Mouse (Mus musculus): ENCODE results near the gene Allc.

Gene Allc

DNA sequence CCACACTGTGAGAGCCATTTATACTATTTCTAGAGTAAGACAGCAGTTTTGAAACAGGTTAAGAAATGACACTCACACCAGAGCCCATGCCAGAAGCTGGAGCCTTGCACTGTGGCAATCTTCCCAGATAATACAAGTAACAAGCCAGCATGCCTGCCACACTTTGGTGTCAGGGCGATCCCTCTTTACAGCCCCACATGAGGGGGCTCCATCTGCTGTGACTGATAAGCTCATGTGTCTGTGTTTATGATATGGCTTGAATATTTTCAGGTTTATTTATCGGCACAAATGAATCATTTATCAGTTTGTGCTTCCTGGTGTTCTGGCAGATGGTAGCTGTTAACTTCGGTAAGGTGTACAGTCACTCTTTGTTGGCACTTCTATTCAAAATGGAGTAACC, 4.2 kb downstream of the Allc start:
- DNase-seq, result no peak

GRCm38 (mm10) chr12:28575366-28576070, 6.8 kb downstream of the Allc start:
- no peak for DNase-seq

DNA sequence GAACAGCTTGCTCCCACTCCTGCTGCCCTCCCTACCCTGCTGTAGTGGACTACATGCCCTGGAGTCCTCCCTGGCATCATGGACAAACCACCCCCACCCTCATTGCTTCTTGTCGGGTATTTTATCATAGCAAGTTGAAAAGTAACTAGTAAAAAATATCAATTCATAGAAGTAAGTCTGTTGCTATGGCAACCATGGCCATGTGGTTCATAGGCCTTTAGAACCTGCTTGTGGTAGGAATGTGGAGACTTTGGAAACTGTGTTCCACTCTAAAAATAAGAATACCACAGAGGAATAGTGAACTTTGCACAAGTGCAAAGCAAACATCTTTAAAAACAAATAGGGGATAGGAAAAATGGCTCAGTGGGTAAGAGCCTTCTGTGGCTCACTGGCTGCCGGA, 10.1 kb downstream of the Allc start:
- no peak for DNase-seq

GRCm38 (mm10) chr12:28552299-28552698, 30.0 kb downstream of the Allc start, which contains the start of gene Dcdc2c:
Dcdc2c (minus strand) TSS chr12:28552399.
- no peak for DNase-seq

DNA sequence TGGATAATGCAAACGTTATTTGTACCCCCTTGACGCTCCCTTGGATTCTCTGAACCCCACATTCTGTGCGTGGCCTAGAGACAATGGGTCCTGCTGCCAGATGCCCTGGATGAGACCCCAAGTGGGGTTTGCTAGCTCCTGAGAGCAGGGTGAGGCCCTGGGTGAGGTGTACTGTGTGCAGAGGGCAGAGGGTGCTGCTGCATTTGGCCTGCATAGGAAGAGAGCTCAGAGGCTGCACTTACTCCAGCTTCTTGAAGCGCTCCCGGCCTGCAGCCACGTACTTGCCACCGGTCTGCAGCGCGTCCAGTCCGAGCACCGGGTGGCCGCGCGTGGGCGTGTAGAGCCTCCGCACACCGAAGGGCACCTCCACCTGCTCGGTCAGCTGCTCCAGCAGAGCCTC, 30.5 kb downstream of the Allc start:
- DNase-seq, result no peak

- DNase-seq, result no peak
Observed at GRCm38 (mm10) chr12:28548887-28549286, 33.4 kb downstream of the Allc start.

DNA sequence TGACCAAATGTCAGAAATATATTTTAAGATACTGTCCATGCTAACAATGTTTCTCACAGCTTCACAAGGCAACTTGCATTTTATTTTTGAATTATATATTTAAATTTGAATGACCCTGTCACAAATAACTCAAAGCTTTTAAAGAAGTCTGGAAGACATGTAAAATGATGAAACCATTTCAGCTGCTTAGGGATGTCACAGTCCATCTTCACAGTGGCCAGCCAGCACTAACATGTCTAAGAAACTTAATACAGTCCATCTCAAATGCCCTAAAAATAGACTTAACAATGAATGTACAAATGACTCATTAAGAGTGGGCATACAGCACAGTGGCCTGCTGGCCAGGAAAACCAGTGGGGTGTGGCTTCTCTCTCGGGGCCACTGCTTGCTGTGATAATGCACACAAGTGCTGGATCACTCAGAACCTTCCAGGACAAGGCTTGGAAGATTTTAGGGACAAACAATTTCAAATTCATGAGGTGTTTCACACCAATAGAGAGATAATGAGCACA, 68.0 kb downstream of the Allc start:
- no peak for DNase-seq

GRCm38 (mm10) chr12:28509699-28510280, 72.5 kb downstream of the Allc start:
- DNase-seq, result no peak

Data from cerebellum, adult 9-11 months (tissue).